Mouse (Mus musculus): ENCODE data around the gene Gdi2.

DNA sequence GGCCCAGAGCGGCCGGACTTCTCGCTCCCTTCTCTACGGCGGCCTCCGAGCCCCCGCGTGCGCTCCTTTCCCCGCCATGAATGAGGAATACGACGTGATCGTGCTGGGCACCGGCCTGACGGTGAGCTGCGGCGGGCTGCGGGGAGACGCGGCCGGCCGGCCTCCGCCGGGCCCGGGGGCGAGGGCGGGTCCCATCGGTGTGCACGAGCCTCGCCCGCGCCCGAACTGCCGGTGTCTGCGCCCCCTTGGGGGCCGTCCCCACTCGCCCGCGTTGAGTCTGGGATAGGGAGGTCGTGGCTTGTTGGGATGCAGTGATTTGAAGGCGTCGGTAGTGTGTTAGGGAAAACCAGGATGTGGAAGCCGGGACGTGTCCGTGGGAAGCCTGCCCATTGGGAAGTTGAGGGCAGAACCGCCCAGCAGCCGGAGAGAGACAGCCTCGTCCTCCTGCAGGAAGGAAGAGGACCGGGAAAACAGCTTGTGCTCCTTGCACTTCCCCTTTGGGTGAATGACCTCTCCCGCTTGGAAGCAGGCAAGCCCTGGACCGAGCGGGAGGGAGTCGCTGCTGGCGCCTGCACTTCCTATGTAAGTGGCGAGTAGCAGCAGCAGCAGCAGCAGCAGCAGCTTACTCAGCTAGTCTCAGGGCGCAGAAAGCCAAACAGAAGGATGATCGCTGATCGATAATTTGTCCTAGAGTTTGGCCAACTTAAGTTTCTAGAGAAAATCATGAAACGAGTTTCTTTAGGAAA, 533 bp downstream of the Gdi2 start:
- TF ChIP-seq POLR2A (IDR thresholded peaks at IDR 0.05; ENCODE audit: low read depth, low read length) (no peak), CTCF (conservative IDR thresholded peaks at IDR 0.05; ENCODE audit: insufficient read depth, insufficient read length, low read depth, low read length) (no peak)

Data from kidney, adult 2 months (tissue).